In the genomic region with DNA sequence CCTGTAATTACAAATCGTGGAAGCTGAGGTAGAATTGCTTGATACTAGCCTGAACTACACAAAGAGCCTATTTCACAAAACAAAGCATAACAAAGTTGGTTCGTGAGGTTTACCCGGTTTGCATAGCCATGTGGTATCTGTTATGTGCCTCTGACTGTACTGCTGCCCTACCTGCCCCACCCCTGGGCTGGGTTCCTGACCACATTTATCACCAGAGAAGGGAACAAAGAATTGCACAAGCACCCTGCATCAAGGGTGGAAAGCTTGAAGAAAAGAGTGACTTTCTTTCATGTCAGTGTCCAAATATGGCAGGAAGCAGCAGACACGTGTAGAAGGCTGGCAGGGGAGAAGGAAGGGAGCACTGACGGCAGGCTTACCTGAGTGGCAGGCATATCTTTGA, we compare ENCODE assay signal across 19 mouse cellular contexts. TPM values are rescaled to one million over a fixed set of nuclear protein-coding genes. Genes with fewer than 3 reads are reported as not detected.
DNase-seq lines count a peak whose midpoint lies in the region; ATAC-seq and TF ChIP-seq lines count a peak whose summit lies in the region.
"Had no signal": no experiment of that assay in that cellular context is flagged by ENCODE, and none has a peak within 500 bp of the region (broad histone marks: within the 10 kb centered on the region; RNA-seq: fewer than 3 reads in every experiment).

No protein-coding gene starts in this region.

- WGBS in spleen, adult 2 months: 37% methylated on average over 5 of the region's 5 CpGs
- WGBS in cerebellum, adult 2 months: 91% methylated on average over 5 of the region's 5 CpGs

- peak overlapping the region; percentile 85 for H3K27ac ChIP-seq in spleen, adult 2 months (ENCODE audit: insufficient read depth, low read length)
- no peak overlapping the region for H3K27ac ChIP-seq in cerebellum, adult 2 months (ENCODE audit: insufficient read depth, low read length)
- H3K27ac ChIP-seq: limb, embryonic 12.5 days had no signal

- H3K4me3 ChIP-seq in spleen, adult 2 months (ENCODE audit: extremely low read depth, insufficient read depth, insufficient read length): no peak overlapping the region
- H3K4me3 ChIP-seq in cerebellum, adult 2 months (replicated peaks; ENCODE audit: insufficient read depth, low read depth, low read length): no peak overlapping the region
- H3K4me3 ChIP-seq: limb, embryonic 12.5 days had no signal

- peak; percentile 78 for ATAC-seq in neutrophil, adult 5-6 weeks (ENCODE audit: extremely low read depth, insufficient number of reproducible peaks, low FRiP score, poor library complexity, severe bottlenecking)

- peaks cover 11% of the 10 kb centered on the region for H3K36me3 ChIP-seq in spleen, adult 2 months (ENCODE audit: control insufficient read depth, insufficient read depth, low read length)

- peak; percentile 4; the same call in 1 of the 2 replicates for TF ChIP-seq POLR2A in spleen, adult 2 months (IDR thresholded peaks at IDR 0.05; ENCODE audit: low read depth, low read length)
- no peak for TF ChIP-seq POLR2A in cerebellum, adult 2 months (IDR thresholded peaks at IDR 0.05; ENCODE audit: borderline replicate concordance, insufficient read depth, low read length)

- no peak for TF ChIP-seq CTCF in spleen, adult 2 months (IDR thresholded peaks at IDR 0.05; ENCODE audit: extremely low read depth, insufficient read depth, insufficient read length, insufficient replicate concordance)
- no peak for TF ChIP-seq CTCF in cerebellum, adult 2 months (IDR thresholded peaks at IDR 0.05; ENCODE audit: borderline replicate concordance, insufficient read depth, low read depth, low read length)

- peak; percentile 53 to 71 for DNase-seq in spleen, adult 2 months (ENCODE audit: low read depth in 1 of 2, low spot score in 2 of 2)
- DNase-seq in spleen, postnatal 10 days (ENCODE audit: low spot score in 2 of 2): no peak
- peak; percentile 79 for DNase-seq in induced T-regulatory cell, adult 2 months (ENCODE audit: low read depth)
- DNase-seq in cerebellum, adult 2 months: no peak
- DNase-seq in cerebellum, adult 11 months: no peak
- DNase-seq in embryo, embryonic 10 days (ENCODE audit: low spot score): no peak
- no peak for DNase-seq in neural tube, embryonic 10.5 days (ENCODE audit: extremely low spot score, low spot score)
- DNase-seq: gastrocnemius, postnatal 10 days; heart, postnatal 14 days; kidney, adult 9 months; lung, postnatal 10 days; right cerebral cortex, adult 18-20 months had no signal

- H3K4me1 ChIP-seq in spleen, adult 2 months (ENCODE audit: control insufficient read depth, insufficient read depth, insufficient read length): peaks cover 19% of the 10 kb centered on the region; the same call in 1 of the 2 replicates
- no peaks in the 10 kb centered on the region for H3K4me1 ChIP-seq in cerebellum, adult 2 months (ENCODE audit: control insufficient read depth, insufficient read depth, low read length)
- H3K4me1 ChIP-seq: limb, embryonic 12.5 days had no signal

- no peaks in the 10 kb centered on the region for H3K27me3 ChIP-seq in spleen, adult 2 months (ENCODE audit: control insufficient read depth, insufficient read depth, low read length)
- H3K27me3 ChIP-seq in cerebellum, adult 2 months (ENCODE audit: control insufficient read depth, insufficient read depth, low read length): no peaks in the 10 kb centered on the region
- H3K27me3 ChIP-seq: limb, embryonic 12.5 days had no signal

RNA-seq across cellular contexts. Expression of gene Limd2, which starts 6.8 kb away (rescaled TPM):
- 305 and 309 TPM in 2 replicates for polyA plus RNA-seq in spleen, adult 2 months (2012; rRNA removed)
- total RNA-seq in neutrophil, adult 5-6 weeks (2017): 145 and 154 TPM in 2 replicates
- polyA plus RNA-seq in cerebellum, adult 2 months (2012; rRNA removed): 36.1 and 41.1 TPM in 2 replicates

RNA-seq across cellular contexts. Expression of gene Gm10840, which starts 6.8 kb away (rescaled TPM):
- polyA plus RNA-seq in spleen, adult 2 months (2012; rRNA removed): 0.72 TPM in 1 of 2 replicates, not detected in the other
- 2.4 and 4.1 TPM in 2 replicates for total RNA-seq in neutrophil, adult 5-6 weeks (2017)
- polyA plus RNA-seq in cerebellum, adult 2 months (2012; rRNA removed): not detected in 2 replicates
- total RNA-seq: adrenal gland, adult 18-20 months; gastrocnemius, postnatal 10 days; heart, postnatal 14 days; layer of hippocampus, postnatal 10 days; MEL had no signal
- polyA plus RNA-seq: forebrain, embryonic 11.5 days; limb, embryonic 12.5 days; neural tube, embryonic 11.5 days had no signal

RNA-seq across cellular contexts. Expression of gene Strada, which starts 34.5 kb away (rescaled TPM):
- 32.6 and 36.7 TPM in 2 replicates for polyA plus RNA-seq in spleen, adult 2 months (2012; rRNA removed)
- 34.6 and 36.5 TPM in 2 replicates for total RNA-seq in neutrophil, adult 5-6 weeks (2017)
- 58.2 and 65.4 TPM in 2 replicates for polyA plus RNA-seq in cerebellum, adult 2 months (2012; rRNA removed)

RNA-seq across cellular contexts. Expression of gene Ccdc47, which starts 48.7 kb away (rescaled TPM):
- polyA plus RNA-seq in spleen, adult 2 months (2012; rRNA removed): 7.0 and 7.3 TPM in 2 replicates
- 109 and 118 TPM in 2 replicates for total RNA-seq in neutrophil, adult 5-6 weeks (2017)
- polyA plus RNA-seq in cerebellum, adult 2 months (2012; rRNA removed): 82.4 and 88.8 TPM in 2 replicates

RNA-seq across cellular contexts. Expression of gene Ddx42, which starts 49.3 kb away (rescaled TPM):
- polyA plus RNA-seq in spleen, adult 2 months (2012; rRNA removed): 7.1 and 7.4 TPM in 2 replicates
- 106 and 126 TPM in 2 replicates for total RNA-seq in neutrophil, adult 5-6 weeks (2017)
- 45.4 and 45.6 TPM in 2 replicates for polyA plus RNA-seq in cerebellum, adult 2 months (2012; rRNA removed)

Comparison
In these comparisons a context has a peak if more than half of its experiments do, and no peak if none do; other contexts are left out.
1. DNase-seq: peak in spleen, adult 2 months (2 of 2) and induced T-regulatory cell, adult 2 months (single experiment); none in spleen, postnatal 10 days (0 of 2), cerebellum, adult 2 months (0 of 2), cerebellum, adult 11 months (single experiment), embryo, embryonic 10 days (single experiment) and neural tube, embryonic 10.5 days (single experiment).